Mouse (Mus musculus) mature B cell (primary cell): ENCODE results near the gene Fbxl21.

Source experiments
- in situ Hi-C: fragments of 300-500 bp; cut with MboI; formaldehyde crosslinking; loops from 2 replicates; pipeline ENCODE4 v1.14.3; 2019

The Fbxl21 gene

DNA sequence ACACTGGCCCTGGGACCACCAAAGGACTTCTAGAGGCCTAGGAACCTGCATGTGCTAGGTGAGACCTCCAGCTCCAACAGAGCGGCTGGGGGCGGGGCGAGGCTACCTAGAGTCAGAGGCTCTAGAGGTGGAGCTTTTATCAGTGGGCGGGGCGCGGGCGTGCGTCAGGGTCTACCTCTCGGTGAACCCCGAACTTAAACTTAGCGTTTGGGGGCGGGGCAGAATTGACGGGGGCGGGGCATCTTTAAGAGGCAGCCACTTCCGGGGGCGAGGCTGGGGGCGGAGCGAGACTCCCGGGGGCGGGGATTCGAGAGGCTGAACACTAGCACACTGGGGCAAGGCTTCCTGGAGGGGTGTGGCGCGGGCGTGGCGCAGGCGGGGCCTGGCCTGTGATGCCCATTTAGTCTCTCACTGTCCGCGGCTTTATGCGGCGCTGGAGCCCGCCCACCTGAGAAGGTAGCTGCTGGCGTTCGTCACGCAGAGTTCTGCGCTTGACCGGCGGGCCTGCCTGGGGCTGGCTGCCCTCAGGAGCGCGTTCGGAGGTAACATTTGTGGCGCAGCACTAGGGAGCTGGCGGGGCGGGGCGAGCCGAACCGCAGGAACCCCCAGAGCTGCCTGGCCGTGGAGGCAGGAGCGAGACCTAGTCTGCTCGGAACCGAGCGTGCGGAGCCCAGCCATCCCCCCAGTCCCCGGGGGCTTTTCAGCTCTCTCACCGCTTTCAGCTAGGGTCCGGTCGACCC is at the start of gene Fbxl21:
TSS of gene Fbxl21 (plus strand) at position 392 of the 740 bp plus-strand sequence.
- in situ Hi-C loops = no loop called here

DNA sequence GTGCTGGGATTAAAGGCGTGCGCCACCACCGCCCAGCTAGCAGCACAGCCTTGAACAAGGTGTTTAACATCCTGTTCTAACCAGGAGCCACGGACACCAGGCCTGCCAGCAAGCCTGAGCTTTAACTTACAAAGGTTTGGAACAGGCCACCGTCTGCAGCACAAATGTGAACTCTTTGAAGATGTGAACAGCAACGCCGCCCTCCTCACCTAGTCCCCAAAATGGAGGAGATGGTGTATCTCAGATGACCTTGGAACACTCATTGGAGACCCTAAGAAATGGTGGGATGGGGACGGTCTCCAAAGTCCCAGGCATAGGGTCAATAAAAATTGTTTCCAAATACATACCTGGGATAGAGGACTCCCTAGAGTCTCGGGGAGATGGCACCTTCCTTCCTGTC is 49.6 kb upstream of the Fbxl21 start:
- in situ Hi-C loops = no loop called here

DNA sequence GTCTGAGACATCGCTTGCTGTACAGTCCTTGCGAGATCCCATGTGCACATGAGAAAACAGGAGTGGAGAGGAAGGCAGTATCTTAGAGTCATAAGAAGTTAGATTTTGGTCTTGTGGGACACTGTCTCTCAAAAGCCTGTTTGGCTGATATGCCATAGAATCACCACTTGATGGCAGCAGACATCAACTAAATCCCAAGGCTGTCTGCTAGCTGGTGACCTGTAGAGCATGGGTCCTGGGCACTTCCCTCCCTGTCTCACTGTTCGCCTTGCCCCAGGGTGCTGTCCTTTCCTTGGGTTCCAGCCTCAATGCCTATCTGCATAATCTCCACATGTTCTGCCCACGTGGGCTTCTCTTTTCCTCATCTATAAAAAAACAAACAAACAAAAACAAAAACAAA is 46.9 kb upstream of the Fbxl21 start:
- in situ Hi-C loops = no loop called here

DNA sequence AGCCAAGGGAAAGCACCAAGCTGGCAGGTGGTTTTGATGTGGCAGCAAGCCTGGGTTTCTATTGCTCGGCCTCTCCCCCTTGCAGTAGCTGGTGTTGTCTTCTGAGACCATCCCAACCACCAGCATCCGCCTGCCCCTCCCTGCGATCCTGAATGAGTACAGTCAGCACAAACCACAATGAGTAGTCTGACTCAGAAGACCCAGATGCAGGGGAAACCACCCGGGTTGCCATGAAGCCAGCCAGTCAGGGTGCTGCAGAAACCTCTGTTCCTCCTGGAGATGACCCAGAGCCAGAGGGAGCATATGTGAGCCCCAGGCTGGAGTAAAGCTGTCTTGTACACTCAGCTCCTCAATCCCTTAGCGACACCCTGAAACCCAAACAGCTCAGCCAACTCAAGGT is 45.5 kb upstream of the Fbxl21 start:
- in situ Hi-C loops = no loop called here

DNA sequence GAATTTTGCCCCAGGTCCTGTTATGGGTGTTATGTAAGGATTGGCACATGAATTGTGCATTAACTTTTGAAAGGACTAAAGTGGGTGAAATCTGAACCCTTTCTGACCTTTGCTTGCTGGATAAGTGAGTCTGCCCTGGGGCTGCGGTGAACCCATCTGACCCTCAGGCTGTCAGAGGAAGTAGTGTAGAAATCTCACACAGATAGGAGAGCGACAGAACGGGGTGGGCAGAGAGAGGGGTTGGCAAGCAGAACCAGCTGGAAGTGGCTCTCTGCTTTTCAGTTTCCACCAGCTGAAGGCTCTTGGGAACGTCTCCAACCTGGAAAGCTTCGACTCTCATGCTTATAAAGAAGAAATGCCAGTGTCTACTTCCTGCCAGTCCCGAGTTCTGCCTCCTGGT is 45.0 kb upstream of the Fbxl21 start:
- in situ Hi-C loops = no loop called here

DNA sequence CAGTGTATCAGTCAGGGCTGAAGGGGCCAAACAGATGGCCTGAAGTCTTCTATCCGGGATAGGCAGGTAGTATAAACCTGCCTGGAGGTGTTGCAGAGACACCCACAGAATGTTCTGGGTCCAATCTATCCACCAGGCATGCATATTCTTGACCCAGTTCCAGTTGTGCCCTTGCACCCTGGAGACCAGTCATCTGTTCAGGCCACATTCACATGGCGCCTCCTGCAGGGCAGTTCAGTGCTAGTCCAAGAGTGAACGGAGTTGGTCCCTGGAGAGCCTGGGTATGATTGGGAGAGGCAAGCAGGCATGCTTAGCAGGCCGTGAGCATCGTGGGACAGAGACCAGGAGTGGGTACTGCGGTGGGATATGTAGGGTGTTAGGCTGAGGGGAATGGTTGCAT is 44.2 kb upstream of the Fbxl21 start:
- in situ Hi-C loops = no loop called here

DNA sequence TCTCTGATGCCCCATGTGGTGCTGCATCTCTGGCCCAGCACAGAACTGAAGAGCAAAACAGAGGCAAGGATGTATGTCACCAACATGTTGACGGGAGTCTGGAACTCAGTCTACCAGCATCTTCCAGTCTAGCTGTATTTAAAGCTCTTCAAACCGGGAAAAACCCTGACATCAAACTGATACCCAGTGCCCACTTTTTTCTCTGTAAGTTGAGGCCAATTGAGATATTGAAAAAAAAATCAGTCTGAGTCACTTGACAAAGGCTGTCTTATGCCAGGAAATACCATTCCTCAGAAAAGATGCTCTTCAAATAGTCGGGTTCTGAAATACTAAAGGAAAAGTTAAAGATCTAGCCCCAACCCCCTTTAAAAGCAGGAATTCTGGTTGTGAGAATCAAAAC is 40.1 kb upstream of the Fbxl21 start, which contains the start of gene Il9:
TSS of gene Il9 (minus strand) at position 101 of the 400 bp plus-strand sequence.
- in situ Hi-C loops = no loop called here

DNA sequence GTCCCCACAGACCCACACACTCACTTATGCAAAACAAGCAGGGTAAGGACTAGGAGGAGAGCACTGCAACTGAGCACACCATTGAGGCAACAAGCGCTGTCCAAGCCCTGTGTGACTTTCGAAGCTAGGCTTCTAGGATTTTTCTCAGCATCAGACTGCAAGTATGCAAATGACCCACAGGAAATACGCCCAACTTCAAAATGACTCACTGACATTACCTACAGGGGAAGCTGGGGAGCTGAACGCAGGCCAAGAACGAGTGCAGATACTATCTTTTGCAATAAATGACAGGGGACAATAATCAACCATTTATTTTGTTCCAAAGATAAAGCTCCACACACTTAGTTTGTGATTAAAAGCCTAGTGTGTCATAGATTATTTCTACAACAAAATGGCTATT is 34.3 kb upstream of the Fbxl21 start:
- in situ Hi-C loops = no loop called here

DNA sequence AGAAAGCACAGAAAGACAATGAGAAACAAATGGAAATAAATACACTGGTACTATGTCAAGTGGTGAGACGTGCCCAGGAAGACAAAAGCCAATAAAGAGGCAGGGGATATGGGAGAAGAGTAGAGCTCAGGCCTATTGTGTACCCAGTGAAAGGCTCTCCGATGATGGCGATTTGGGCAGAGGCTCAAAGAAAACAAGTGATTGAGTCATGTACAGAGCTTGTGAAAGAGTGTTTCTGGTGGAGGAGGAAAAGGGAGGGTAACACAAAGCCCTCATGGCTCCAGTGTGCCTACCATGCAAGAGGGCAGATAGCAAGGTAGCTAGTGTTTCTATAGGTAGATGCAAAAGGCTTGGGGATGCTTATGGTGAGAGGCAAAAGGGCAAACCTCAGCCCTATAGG is 27.8 kb upstream of the Fbxl21 start:
- in situ Hi-C loops = no loop called here

DNA sequence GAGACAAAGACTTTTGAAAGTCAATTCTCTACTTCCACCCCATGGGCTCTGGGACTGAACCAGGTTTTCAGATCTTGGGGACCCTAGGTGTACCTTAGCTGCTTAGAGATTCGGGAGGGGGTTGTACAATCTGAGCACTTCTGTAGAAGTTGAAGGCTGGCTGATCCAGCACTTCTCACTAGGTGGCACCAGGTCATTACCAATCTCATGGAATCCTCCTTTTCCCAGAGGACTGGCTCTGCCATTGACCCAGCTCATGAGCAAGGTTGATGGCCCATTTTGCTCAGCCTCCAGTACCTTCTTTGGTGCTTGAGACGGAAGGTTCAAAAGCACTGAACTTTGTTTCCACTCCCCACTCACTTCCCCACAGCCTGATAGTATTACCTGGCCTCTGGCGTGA is 22.1 kb upstream of the Fbxl21 start:
- in situ Hi-C loops = no loop called here

DNA sequence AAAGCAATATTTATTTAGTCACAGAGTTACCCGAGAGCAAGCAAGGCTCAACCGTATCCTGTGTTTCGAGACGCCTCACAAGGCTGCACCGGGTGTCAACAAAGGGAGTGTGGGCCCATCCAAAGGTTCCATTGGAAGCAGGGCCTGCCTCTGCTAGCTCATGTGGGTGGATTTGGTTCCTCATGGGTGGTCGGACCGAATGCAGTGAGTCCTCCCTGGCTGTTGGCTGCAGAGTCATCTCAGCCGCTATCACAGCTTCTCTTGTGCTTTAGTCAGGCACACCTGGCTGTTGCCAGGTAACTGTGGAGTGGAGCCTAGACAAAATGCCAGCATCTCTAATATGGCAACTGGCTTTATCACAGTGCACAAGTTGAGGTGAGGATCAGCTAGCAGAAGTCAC is 21.6 kb upstream of the Fbxl21 start:
- in situ Hi-C loops = no loop called here

DNA sequence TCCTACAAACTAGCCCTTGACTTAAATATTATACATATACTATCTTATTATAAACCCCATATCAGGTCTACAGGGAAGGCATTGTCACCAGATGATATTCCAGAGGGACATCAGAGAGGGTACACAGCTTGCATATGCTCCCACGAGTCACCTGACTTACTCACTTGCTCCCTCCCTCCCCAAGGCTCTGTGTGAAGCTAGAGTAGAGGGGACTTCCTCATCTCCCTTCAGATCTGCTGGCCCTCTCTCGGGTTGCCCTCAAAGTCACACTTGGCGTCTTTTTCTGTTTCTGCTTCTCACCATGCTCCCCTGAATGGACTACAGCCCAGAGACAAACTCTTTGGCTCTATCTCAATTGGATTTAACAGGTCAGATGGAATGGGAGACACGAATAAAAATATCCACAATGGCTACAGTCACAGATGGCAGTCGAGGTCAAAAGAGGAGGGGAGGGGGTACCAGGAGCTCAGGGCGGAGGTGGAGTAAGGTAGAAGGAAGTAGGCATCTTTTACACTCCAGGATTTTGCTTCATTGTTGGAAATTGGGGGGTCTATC is 20.3 kb upstream of the Fbxl21 start:
- in situ Hi-C loops = no loop called here

DNA sequence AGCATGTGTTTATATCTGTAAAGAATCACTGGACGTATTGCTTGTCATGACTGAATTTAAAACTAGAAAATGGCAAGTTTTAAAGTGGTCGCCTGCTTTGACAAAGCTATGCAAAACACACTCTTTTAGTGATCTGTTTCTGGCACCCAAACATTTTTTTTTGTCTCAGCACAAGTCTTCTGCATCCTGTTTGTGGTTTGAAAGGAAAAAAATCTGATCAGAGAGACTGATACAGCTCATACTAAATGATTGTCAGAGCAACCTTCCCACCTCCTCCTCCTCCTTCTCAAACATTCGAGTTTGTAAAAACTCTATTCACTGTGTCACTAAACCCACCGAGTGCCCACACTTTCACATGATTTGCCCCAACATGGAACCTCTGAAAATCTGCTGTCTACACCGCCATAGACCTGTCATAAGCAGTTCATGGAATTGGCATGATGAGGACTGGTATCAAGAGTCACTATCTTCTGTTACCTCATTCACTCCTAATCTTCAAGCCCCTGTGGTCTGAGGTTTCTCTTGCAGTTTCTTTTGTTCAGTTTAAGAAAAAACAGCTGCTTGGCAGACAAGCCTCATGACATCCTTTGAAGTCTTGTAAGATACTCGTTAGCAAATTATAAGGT is 15.3 kb upstream of the Fbxl21 start:
- in situ Hi-C loops = no loop called here

DNA sequence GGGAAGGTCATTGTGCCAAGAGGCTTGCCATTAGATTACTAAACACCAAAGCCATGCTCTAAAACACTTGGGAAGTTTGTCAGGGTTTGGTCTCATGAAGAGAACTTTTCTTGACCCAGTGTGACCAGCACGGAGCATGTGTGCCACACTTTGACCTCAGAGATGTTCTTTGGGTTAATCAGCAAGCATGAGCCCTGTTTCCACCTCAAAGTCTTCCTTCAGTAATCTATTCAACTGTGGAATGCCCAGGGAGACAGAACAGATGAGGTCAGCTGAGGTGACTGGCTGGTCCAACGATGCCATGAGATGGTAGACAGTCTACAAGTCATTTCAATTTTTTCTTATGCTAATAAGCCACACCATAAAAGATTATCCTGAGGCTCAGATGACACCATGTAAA is 12.5 kb upstream of the Fbxl21 start:
- in situ Hi-C loops = no loop called here

DNA sequence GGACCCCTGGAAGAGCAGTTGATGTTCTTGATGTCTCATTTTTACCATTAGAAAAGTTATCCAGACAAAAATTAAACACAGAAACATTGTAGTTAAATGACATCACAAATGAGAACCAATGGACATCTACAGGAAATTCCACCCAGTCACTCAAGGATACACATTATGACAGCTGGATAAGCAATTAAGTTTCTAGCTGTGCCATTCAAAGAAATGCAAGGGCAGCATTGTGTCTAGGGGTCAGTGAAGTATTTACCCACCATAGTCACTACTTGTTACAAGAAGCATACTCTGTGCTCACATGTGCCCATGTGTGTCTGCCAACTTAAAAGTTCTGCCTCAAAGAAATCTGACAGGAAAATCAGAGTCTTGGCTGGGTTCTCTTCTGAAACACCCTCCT is 8.7 kb upstream of the Fbxl21 start:
- in situ Hi-C loops = no loop called here

DNA sequence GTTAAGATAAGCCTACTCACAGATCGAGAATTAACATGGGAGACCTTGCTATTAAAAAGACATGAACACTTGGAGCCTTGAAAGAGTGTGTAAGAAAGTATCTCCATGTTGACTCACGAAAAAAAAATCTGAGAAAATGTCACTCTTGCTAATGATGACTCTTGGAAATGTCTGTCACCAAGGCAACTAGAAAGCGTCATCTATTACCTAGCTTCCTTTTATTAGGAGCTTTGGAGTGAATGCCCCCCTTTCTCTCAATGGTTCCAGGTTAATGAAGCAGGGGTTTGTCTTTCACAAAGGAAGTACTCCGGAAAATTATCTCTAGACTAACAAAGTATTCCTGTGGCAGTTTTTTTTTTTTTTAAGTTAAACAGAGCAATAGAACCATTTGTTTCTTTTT is 6.0 kb upstream of the Fbxl21 start:
- in situ Hi-C loops = no loop called here

DNA sequence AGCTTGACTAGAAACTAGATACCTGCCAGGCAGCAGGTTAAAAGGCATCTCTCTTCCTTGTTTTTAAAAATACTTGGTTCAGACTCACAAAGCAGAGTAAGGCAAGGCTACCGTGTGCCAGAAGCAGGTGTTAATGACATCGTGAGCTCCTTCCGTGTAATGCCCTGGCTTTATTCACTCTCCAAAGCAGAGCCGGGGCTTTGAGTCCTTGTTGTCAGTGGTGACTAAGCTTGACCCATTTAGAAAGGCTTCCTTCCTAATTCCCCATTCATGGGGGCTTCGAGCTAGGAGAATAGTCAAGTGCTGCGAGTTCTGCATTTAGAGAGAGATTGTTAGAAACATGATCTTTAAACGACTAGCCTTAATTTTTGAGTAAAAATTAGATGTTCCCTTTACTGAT is 5.5 kb upstream of the Fbxl21 start:
- in situ Hi-C loops = no loop called here

DNA sequence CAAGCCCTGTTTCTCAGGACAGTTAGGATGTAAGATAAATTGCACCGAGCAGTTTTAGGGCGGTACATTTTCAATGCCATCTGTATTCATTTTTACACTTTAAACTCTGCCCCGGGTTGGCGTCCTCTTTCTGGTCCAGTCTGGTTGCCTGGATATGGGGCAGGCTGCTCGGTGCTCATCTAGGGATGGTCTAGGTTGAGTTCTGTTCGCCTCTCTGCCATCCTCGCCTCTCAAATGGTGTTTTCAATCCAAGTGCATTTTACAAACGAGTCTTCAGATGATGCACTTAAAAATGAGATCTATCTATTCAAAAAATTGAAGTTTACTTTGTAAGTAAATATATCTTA is 522 bp downstream of the Fbxl21 start:
- in situ Hi-C loops = no loop called here

DNA sequence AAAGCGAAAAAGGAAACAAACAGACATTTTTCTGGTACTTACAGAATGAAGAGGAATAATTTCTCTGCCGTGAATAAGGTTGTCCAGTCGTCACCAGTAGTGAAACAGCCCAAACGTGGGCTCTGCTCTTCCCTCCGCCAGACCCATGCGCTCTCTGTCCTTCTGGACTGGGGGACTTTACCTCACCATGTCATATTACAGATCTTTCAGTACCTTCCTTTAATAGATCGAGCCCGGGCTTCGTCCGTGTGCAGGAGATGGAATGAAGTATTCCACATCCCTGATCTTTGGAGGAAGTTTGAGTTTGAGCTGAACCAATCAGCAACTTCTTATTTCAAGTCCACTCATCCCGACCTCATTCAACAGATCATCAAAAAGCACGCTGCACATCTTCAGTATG is 4.6 kb downstream of the Fbxl21 start:
- in situ Hi-C loops = no loop called here

DNA sequence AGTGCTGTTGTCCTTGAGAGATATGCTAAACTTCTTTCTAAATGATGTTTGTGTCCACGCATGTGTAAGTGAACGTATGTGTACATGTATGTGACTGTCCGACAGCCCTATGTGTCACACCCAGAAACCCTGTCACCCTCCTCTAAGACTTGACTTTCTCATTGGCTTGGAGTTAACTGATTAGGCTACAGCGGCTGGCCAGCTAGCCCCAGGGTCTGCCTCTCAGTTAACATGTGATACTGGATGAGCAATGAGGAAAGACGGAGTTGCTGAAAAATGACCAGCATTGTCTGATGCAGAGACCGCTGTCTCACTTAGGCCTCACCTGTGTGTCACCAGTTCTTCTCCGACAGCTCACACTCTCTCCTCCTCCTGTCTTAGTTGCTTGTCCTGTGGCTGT is 5.6 kb downstream of the Fbxl21 start:
- in situ Hi-C loops = no loop called here

DNA sequence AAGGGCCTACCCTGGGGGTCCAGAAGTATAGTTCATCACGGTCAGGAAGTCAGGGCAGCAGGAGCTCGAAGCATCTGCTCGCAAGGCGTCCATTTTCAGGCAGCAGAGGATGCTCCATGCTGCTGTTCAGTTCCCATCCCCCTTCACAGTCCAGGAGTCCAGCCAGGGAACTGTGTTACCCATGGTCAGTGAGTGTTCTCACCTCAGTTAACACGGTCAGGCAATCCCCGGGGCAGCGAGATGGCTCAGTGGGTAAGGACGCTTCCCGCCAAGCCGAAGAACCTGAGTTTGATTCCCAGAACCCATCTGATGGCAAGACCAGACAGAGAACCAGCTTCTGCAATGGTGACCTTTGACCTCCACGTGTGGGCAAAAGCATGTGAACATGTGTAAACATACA is 6.0 kb downstream of the Fbxl21 start:
- in situ Hi-C loops = no loop called here

DNA sequence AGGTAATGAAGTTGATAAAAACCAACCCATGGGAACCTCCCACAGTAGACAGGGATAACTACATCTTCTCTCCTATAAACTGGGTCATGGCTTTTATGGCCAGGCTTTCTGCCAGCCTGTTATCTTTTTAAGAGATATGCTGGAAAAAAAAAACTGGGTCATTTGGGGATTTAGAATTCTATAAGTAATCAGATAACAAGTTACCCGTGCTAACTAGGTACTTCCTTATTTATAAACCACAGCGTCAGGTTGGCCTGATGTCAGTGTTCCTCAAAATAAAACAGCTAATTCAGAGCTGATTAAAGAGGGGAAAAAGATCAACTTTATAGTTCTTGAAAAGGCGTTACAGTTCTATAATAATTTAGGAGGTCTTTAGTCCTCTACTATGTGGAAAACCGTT is 6.8 kb downstream of the Fbxl21 start:
- in situ Hi-C loops = no loop called here

DNA sequence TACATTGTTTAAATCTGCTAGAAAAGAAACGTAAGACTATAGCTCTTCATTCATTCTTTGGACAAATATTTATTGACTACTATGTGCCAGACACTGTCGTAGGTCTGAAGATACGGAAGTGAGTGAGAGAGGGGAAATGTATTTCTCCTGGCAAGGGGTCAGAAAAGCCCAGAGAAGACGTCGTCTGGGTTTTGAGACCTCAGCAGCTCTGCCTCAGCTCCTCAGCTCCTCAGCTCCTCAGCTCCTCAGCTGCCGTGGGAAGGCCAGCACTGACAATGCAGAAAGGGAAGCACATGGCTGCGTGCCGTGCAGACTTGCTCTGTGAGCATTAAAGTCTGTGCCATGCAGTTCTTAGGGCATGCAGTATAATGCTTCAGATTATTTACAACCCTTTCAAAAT is 7.4 kb downstream of the Fbxl21 start:
- in situ Hi-C loops = no loop called here

DNA sequence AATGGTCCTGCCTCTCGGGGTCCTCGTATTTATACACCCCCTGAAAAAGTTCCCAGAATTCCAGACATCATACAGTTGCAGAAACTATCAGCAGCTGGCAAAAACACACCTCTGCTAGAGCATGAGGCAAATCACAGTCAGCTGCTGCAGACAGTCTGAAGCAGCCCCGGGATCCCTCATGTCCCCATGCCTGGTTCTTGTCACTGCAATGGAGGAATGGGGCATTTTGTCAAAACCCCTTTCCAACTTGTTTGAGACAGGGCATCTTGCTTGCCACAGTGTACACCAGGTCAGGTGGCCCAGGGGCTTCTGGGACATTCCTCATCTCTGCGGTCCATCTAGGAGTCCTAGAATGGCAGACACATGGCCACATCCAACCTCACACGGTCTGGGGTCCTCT is 12.7 kb downstream of the Fbxl21 start:
- in situ Hi-C loops = no loop called here
